Mouse (Mus musculus) ovary, postnatal 10 days (tissue): ENCODE data around the gene Dr1.
"Not testable (repeated sequence)": the region's sequence is repeated elsewhere in the genome, so short reads cannot be mapped to it uniquely, and the experiment has no call there.

Experiments used
- DNase-seq: peaks from one replicate; pipeline ENCODE4 v3.0.0; 2022; ENCODE audit warnings: low spot score

The Dr1 gene

DNA sequence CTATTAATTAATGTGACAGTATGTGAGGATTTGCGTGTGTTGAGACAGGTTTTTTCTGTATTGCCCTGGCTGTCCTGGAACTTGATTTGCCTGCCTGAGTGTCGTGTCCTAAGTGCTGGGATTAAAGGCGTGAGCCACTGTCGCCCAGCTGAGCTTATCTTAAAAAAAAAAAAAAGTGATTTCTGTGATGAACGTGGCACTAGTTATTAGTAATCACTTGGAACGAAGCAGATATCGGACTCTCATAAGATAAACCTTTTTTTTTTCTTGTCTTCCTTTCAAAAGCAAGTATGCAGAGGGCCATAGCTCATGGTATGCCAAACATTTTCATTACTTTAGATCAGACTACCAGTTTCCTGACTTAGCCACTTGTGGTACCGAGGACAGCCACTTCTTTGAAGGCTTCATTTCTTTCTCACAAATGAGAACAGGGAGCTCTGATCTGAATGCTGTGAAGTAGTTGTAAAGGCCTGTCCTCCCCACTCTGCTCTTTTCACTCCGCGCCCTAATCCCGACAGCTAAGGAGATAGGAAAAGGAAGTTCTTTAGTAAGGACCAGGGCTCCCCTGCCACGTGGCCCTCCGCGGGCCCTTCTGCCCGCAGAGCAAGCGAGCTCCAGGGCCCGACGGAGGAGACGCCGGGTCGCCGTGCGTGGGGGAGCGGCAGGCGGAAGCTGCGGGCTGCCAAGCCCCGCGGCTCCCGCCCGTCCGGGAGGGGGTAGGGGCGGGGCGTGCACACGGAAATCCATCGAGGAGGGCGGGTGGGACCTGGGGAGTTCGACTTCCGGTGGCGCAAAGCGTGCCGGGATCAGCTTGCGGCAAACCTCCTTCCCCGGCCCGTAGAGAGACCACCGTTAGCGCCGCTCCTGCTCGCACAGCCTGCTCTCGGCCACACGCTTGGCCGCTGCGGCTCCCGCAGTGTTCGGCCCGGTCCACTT lies at the start of gene Dr1:
Dr1 (plus strand) TSS at position 771 of the 936 bp plus-strand sequence.
- DNase-seq = peak; percentile 72

DNA sequence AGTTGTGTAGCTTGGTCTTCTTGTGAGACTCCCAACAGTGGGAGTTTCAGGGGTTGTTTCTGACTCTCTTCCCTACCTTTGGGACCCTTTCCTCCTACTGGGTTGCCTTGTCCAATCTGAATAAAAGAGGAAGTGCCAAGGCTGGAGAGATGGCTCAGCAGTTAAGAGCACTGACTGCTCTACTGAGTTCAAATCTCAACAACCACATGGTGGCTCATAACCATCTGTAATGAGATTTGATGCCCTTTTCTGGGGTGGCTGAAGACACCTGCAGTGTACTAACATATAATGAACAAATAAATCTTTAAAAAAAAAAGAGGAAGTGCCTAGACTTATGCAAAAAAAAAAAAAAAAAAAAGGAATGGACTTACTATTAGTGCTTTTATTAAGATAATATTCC lies 44.6 kb upstream of the Dr1 start:
- DNase-seq = no peak

DNA sequence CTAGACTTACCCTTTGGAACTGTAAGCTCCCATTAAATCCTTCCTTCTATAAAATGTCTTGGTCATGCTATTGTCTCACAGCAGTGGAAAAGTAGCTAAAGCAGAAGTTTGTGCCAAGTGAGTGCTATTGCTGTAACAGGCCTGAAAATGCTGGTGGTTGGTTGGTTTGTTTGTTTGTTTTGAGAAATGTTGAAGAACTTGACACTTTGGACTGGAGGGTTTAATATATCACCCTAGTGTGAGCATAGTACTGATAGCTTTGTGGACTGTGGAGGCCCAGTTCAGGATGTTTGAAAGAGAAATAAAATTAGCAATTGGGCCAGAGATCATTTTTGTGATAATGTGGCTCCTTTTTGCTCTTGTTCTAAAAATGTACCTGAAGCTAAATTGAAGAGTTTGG lies 42.5 kb upstream of the Dr1 start:
- DNase-seq = no peak

GRCm38 (mm10) chr5:108246314-108246765 lies 22.4 kb upstream of the Dr1 start:
- DNase-seq = no peak

- no peak for DNase-seq
Measured at GRCm38 (mm10) chr5:108250033-108250432, 18.7 kb upstream of the Dr1 start.

- no peak for DNase-seq
Measured at GRCm38 (mm10) chr5:108255259-108255658, 13.4 kb upstream of the Dr1 start.

GRCm38 (mm10) chr5:108262722-108263121 lies 6.0 kb upstream of the Dr1 start:
- DNase-seq = peak; percentile 4

- DNase-seq = not testable (repeated sequence)
Measured at GRCm38 (mm10) chr5:108263785-108264184, 4.9 kb upstream of the Dr1 start.

- no peak for DNase-seq
Measured at GRCm38 (mm10) chr5:108266990-108267389, 1.7 kb upstream of the Dr1 start.

DNA sequence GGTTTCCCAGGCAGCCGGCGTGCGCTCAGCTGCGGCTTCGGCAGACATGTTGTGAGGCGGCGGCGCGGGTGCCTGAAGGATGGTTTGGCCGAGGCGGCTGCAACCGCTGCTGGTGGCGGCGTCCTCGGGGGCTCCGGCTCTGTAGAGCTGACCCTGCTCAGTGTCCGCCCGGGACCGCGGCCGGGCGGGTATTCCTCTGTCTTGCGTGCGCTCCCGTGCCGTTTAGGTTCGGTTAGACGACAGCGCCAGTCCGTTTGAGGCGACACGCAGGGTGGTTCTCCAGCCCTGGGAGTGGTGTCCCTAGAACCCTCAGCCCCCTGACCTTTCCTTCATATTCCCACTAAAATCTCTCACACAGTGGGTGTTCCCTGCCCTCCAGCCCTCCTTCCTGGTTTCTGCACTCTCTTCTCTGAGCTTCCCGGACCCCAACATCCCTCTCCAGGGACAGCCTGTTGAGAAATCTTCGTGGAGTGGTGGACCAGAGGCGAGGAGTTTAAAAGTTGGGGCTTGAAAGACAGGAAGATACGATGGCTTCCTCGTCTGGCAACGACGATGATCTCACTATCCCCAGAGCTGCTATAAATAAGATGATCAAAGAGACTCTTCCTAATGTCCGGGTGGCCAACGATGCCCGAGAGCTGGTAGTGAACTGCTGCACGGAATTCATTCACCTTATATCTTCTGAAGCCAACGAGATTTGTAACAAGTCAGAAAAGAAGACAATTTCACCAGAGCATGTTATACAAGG lies 540 bp downstream of the Dr1 start:
- no peak for DNase-seq

DNA sequence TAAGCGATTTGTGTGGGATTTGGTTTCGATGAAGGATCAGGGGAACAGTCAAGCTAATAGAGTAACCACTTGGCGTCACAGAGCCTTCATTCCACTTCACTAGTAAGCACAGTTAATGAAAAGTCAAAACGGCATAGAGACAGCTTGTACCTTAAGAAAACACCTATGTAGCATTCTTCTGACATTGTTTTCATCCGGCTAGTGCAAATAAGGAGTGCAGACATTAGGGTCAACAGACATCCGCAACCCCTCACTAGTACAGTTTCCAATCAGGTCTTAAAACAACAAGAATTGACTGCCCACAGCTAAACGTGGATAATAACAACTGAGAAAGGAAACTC lies 1.1 kb downstream of the Dr1 start:
- DNase-seq = no peak

DNA sequence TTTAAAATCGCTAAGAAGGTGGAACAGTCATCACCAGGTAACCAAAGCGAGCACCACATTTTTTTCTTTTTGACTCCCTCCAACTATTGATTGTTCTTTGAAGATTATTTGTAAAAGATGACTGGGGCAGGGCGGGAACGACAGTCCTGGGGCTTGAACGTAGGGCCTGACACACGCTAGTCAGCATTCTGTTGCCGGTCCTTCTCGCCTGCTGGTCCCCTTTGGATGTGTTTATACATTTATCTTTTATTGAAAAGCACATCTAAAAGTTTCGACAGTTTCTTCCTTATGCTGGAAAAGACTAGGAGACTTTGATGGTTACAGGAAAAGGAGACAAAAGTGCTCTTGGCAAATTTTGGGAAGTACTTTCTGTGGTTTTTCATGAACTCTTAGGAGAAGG lies 1.7 kb downstream of the Dr1 start:
- DNase-seq = no peak

- not testable (repeated sequence) for DNase-seq
Measured at GRCm38 (mm10) chr5:108271345-108271744, 2.6 kb downstream of the Dr1 start.

- DNase-seq = no peak
Measured at GRCm38 (mm10) chr5:108286957-108287356, 18.3 kb downstream of the Dr1 start.

GRCm38 (mm10) chr5:108301567-108301966 lies 32.9 kb downstream of the Dr1 start:
- DNase-seq = no peak

GRCm38 (mm10) chr5:108312224-108313064 lies 43.7 kb downstream of the Dr1 start, which contains the start of gene Pigg:
Pigg (plus strand) TSS chr5:108312609.
- DNase-seq = peak; percentile 89

- no peak for DNase-seq
Measured at GRCm38 (mm10) chr5:108313065-108313860, 44.6 kb downstream of the Dr1 start.
